Mouse (Mus musculus) left cerebral cortex, adult 2 months (tissue): Measurements from ENCODE around the gene En1. TPM values are rescaled to one million over a fixed set of nuclear protein-coding genes. Genes with fewer than 3 reads are reported as not detected.

Experiments used
- DNase-seq, 2 experiments: peaks; one replicate each; pipeline ENCODE4 v3.0.0; 2021 to 2022; ENCODE audit warnings: low spot score in 2 of 2, mixed read lengths in 1 of 2; ENCODE audit errors: extremely low spot score in 1 of 2
- H3K27ac ChIP-seq: fragments of 200-600 bp; 2 replicates; pipeline ENCODE4 v1.8.1; 2022
- H3K4me3 ChIP-seq: fragments of 200-600 bp; 2 replicates; pipeline ENCODE4 v1.8.1; 2022
- CTCF ChIP-seq: fragments of 200-600 bp; IDR thresholded peaks from 2 replicates; pipeline ENCODE4 v1.8.1; 2022; ENCODE audit warnings: antibody characterized with exemption, mild to moderate bottlenecking, moderate library complexity
- intact Hi-C: fragments of 180-260 bp; cut with DNase I; formaldehyde crosslinking; loops from one replicate; pipeline ENCODE4 v1.15.1; 2025
- total RNA-seq, 2 experiments: library from RNA; stranded (reverse); gene quantifications; 2 replicates each; pipeline ENCODE4 v1.2.3; 2021

Gene En1
- total RNA-seq, 2 experiments from 2014 or later = not detected

GRCm38 (mm10) chr1:120650068-120650467 is 47.9 kb downstream of the En1 start:
- no peak overlapping the region for H3K4me3 ChIP-seq
- H3K27ac ChIP-seq = no peak overlapping the region
- intact Hi-C loops = no loop called here
- DNase-seq = no peak
- no peak for TF ChIP-seq CTCF

DNA sequence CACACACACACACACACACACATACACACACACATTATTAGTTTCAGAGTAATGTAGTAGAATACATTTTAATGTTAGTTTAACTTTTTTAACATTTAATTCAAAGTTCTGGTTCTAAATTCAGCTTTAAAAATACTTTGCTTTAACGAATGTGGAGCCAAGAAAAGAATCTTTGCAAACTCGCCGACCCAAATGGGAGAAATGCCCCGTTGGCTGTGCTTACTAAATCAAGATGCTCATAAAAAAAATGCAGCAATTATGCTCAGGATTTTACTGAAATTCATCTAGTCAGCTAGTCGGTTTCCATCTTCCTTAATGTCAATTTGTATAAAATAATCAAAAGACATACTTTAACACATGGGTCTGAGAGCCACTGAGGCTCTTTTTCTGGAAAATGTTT is 49.8 kb downstream of the En1 start:
- H3K27ac ChIP-seq = no peak overlapping the region
- intact Hi-C loops = no loop called here
- no peak for DNase-seq
- H3K4me3 ChIP-seq = no peak overlapping the region
- TF ChIP-seq CTCF = no peak

DNA sequence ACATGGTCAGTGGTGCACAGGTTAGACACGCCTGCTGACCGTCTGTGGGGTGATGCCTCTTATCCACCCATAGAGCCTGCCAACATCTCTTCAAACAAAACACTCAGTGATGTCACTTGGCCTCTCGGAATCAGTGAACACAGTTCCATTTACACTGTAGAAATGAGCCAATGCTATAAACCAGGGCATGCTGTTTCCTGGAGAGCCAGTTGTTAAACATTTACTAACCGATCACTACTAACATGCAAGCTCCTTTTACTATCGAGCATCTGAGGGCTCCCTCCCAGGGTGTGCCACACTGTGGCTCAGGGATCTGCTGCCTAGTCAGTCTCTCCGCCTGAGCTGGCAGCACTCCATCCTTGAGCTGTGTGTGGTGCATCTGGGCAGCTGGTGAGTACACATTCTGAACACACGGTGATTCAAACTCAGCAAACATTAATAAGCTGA is 52.8 kb downstream of the En1 start:
- no peak for TF ChIP-seq CTCF
- intact Hi-C loops = no loop called here
- no peak overlapping the region for H3K27ac ChIP-seq

More for the DNA sequence above, 52.8 kb downstream of the En1 start:
- DNase-seq = peak; percentile 19 to 25
- H3K4me3 ChIP-seq = no peak overlapping the region

Other genes with a start within 250 kb of the En1 start
- gene Marco, start 97.4 kb upstream of the En1 start, total RNA-seq = not detected